Mouse (Mus musculus) embryonic facial prominence, embryonic 11.5 days (tissue): ENCODE measurements at regions not wholly inside any gene's neighbourhood (a gene's known extent, or its start where the extent isn't known, plus 50 kb on each side); places are given as distances from the start of the nearest gene placed in this dataset.
A peak's percentile ranks its signal among the peaks of the same experiment; 100 is the strongest.

Source experiments
- ATAC-seq: fragments of 200-750 bp; cut with Nextera tagmentation; replicated peaks from 2 replicates; pipeline ENCODE4 v1.8.0; 2017; ENCODE audit warnings: low read depth; ENCODE audit not compliant: insufficient number of reproducible peaks, low FRiP score, low TSS enrichment
- DNase-seq: peaks from one replicate; pipeline ENCODE4 v3.0.0-alpha.2; 2015; ENCODE audit warnings: low spot score
- H3K27ac ChIP-seq: fragments of 300-500 bp; sonication (generic); replicated peaks from 2 replicates; pipeline ENCODE4 v1.5.1; 2014; ENCODE audit warnings: mild to moderate bottlenecking, low read depth, low read length, control low read depth
- H3K27me3 ChIP-seq: fragments of 300-500 bp; sonication (generic); 2 replicates; pipeline ENCODE4 v1.6.1; 2014; ENCODE audit warnings: mild to moderate bottlenecking, low read length, moderate library complexity, mixed read lengths; ENCODE audit not compliant: control insufficient read depth, insufficient read depth
- H3K36me3 ChIP-seq: fragments of 300-500 bp; sonication (generic); replicated peaks from 2 replicates; pipeline ENCODE4 v1.6.1; 2014; ENCODE audit warnings: low read depth, mild to moderate bottlenecking, low read length, moderate library complexity, mixed read lengths; ENCODE audit not compliant: control insufficient read depth, insufficient read depth
- H3K4me1 ChIP-seq: fragments of 300-500 bp; sonication (generic); 2 replicates; pipeline ENCODE4 v1.6.1; 2014; ENCODE audit warnings: low read length, mixed read lengths; ENCODE audit not compliant: control insufficient read depth, insufficient read depth
- H3K4me2 ChIP-seq: fragments of 300-500 bp; sonication (generic); 2 replicates; pipeline ENCODE4 v1.6.1; 2014; ENCODE audit warnings: low read depth, mild to moderate bottlenecking, control low read depth, low read length, moderate library complexity
- H3K4me3 ChIP-seq: fragments of 300-500 bp; sonication (generic); 2 replicates; pipeline ENCODE4 v1.5.1; 2014; ENCODE audit warnings: low read depth, low read length, control low read depth
- H3K9ac ChIP-seq: fragments of 300-500 bp; sonication (generic); replicated peaks from 2 replicates; pipeline ENCODE4 v1.6.1; 2014; ENCODE audit warnings: mild to moderate bottlenecking, control low read depth, low read length
- H3K9me3 ChIP-seq: fragments of 300-500 bp; sonication (generic); replicated peaks from 2 replicates; pipeline ENCODE4 v1.6.1; 2016; ENCODE audit warnings: mild to moderate bottlenecking, low read length, inconsistent platforms, mixed read lengths; ENCODE audit not compliant: control insufficient read depth
- WGBS: fragments of 180-500 bp; shearing (Covaris S2); extraction: QIAGEN DNeasy Blood & Tissue Kit; methylation state at CpG from one replicate; pipeline ENCODE4 v1.1.7; 2014; 5-methylcytosine and 5-hydroxymethylcytosine counted together

DNA sequence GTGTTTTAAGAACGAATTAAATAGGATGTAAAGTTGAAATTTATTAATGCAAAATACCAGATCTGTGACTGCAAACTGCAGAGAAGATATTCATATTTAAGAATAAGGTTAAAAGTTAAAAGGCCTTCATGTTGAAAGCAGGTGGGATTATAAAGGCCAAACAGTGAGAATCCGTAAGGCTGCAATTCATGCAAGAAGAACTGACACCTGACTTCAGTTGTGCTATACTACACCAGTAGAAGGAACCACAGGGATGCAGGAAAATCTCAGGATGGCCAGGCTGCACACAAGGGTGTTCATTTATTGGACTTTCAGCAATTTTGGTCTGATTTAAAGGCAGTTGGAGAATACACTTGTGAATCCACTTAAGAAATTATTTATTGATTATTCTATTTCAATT is 147.4 kb upstream of the Cypt12 start:
- H3K36me3 ChIP-seq = no peaks in the 10 kb centered on the region
- DNase-seq (no peak), ATAC-seq (no peak)
- no peaks in the 10 kb centered on the region for H3K9me3 ChIP-seq
- no peaks in the 10 kb centered on the region for H3K4me1 ChIP-seq
- no peak overlapping the region for H3K4me3 ChIP-seq
- H3K9ac ChIP-seq = no peak overlapping the region
- H3K27me3 ChIP-seq = peaks cover 9% of the 10 kb centered on the region
- H3K4me2 ChIP-seq = no peak overlapping the region
- H3K27ac ChIP-seq = no peak overlapping the region
- WGBS = 64% methylated on average over 2 of the region's 2 CpGs

DNA sequence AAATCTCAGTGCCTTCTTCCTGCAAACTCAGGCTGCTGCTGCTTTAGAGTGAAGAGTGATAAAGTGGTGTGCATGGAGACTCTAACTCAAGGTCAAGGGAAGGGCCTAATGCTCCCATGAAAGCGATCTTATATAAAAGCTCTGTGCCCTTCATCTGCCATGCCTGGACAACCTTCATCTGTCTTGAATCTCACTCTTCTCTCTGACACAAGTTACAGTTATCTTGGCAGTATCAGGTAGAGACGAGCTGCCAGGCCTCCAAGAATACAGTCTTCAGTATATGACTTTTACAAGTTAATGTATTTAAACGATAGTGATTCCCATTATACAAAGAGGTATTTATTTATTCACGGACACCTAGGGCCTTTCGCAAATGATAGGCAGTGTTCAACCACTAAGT is 146.7 kb upstream of the Cypt12 start:
- no peaks in the 10 kb centered on the region for H3K4me1 ChIP-seq
- H3K4me3 ChIP-seq = no peak overlapping the region
- peaks cover 3% of the 10 kb centered on the region for H3K27me3 ChIP-seq
- ATAC-seq = no peak
- H3K36me3 ChIP-seq = no peaks in the 10 kb centered on the region
- no peak overlapping the region for H3K9ac ChIP-seq
- no peak overlapping the region for H3K4me2 ChIP-seq
- H3K9me3 ChIP-seq = no peaks in the 10 kb centered on the region
- 80% methylated on average over 5 of the region's 5 CpGs for WGBS
- no peak overlapping the region for H3K27ac ChIP-seq
- DNase-seq = no peak

DNA sequence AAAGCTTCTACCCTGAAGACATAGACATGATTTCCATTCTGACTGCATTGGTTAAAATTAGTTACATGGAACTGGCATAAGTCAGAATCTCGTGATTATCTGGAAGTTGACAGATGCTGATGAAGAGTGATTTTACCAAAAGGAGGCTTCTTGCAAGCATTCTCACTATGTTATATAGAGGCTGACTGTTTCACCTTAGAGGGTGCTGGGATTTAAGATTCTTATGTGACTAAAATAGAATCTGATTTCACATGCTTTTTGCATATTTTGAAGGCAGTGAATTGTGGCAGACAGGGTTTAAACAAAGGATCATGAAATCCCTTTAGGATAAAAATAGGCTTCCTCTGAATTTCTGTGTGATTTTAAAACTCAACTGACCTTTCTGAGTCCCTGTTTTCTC is 143.0 kb upstream of the Cypt12 start:
- no peaks in the 10 kb centered on the region for H3K27me3 ChIP-seq
- no peaks in the 10 kb centered on the region for H3K36me3 ChIP-seq
- WGBS = 64% methylated on average over 1 of the region's 1 CpGs
- H3K27ac ChIP-seq = no peak overlapping the region
- no peaks in the 10 kb centered on the region for H3K4me1 ChIP-seq
- H3K4me3 ChIP-seq = no peak overlapping the region
- ATAC-seq = no peak
- no peak for DNase-seq
- H3K9ac ChIP-seq = no peak overlapping the region
- H3K9me3 ChIP-seq = no peaks in the 10 kb centered on the region
- H3K4me2 ChIP-seq = no peak overlapping the region

DNA sequence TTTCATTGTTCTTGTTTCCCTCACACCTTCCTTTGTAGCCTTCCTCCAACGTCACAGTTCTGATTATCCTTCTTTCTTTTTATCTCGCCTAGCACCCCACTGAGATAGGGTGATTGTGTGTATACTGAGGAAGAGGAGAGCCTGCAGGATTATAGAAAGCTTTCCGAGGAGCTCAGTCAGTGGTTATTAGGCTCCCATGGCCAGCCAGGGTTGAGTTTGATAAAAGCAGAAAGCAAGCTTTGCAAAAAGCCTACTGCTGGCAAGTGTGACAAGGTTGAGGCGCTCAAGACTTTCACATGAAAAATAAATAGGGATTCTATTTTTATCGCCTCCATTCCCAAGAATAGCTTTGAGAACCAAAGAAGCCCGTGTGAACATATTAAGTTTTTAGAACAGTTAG is 136.9 kb upstream of the Cypt12 start:
- Histone ChIP-seq H3K4me2 (no peak overlapping the region), H3K27ac (no peak overlapping the region), H3K9me3 (no peaks in the 10 kb centered on the region), H3K4me1 (no peaks in the 10 kb centered on the region), H3K4me3 (no peak overlapping the region), H3K27me3 (no peaks in the 10 kb centered on the region), H3K9ac (no peak overlapping the region), H3K36me3 (no peaks in the 10 kb centered on the region)
- 59% methylated on average over 6 of the region's 6 CpGs for WGBS
- ATAC-seq (no peak), DNase-seq (no peak)

DNA sequence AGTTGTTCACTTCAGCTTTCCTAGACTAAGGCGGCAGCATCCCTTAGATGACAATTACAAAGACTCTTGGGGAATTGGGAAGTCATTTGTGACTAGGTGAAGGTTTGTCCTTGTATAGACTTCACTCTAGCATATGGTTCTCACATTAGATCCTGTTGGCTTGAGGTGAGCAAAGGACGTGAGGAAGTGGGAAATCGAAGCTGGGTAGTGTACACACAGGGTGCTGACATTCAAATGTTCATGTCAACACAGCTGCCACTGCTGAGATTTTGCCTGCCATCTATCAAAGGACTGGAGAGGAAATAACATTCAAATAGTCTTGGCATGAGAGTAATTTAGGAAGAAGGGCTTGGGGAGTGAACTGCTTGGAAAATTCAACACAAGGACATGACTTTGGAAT is 124.0 kb upstream of the Cypt12 start:
- H3K27me3 ChIP-seq = no peaks in the 10 kb centered on the region
- no peak overlapping the region for H3K4me3 ChIP-seq
- no peak overlapping the region for H3K27ac ChIP-seq
- WGBS = 61% methylated on average over 3 of the region's 3 CpGs
- no peaks in the 10 kb centered on the region for H3K9me3 ChIP-seq
- no peaks in the 10 kb centered on the region for H3K36me3 ChIP-seq
- no peaks in the 10 kb centered on the region for H3K4me1 ChIP-seq
- no peak overlapping the region for H3K9ac ChIP-seq
- ATAC-seq (no peak), DNase-seq (no peak)
- no peak overlapping the region for H3K4me2 ChIP-seq

DNA sequence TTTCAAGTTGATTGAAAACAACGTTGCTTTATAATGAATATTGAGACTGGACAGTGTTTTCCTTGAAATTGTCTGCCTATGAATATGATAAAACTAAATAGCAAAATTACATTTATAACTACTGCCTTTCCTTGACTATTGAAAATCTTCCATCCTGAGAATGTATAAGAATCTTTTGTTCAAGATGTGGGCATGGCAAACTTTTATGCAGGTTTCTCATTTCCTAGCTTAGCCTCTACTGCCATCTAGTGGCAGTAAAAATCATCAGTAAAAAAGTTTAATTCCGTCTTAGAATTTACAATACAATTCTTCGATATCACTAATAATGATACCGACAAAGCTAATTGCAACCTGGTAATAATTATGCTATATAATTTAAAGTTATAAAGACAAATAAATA is 123.5 kb upstream of the Cypt12 start:
- 50% methylated on average over 4 of the region's 4 CpGs for WGBS
- ATAC-seq (no peak), DNase-seq (peak; percentile 64)
- Histone ChIP-seq H3K9me3 (no peaks in the 10 kb centered on the region), H3K27me3 (no peaks in the 10 kb centered on the region), H3K27ac (no peak overlapping the region), H3K9ac (no peak overlapping the region), H3K36me3 (no peaks in the 10 kb centered on the region), H3K4me2 (no peak overlapping the region), H3K4me3 (no peak overlapping the region), H3K4me1 (no peaks in the 10 kb centered on the region)

DNA sequence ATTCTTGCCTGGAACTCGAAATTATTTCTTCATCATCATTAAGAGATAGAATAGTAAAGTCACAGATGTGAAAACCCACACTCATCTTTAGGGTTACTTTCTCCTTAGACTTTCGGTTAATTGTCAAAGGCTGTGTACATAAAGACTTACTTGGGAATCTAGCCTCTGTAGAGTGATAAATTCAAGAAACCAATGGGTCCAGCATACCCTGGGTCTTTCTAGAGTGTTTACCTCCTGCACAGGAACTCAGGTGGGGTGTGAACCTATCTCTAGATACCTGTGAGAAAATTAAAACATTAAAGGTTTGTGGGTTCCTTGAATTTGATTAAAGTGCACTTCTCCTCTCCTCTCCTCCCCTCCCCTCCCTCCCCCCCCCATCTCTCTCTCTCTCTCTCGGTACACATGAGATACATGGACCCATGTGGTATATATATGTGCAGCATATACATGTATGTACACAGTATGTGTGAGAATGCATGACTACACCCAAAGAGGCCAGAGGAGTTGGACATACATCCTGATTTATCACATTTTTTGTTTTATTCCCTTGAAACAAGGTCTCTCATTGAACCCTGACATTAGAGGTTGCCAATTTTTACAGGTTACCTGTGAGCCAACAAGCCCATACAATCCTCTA is 122.8 kb upstream of the Cypt12 start:
- Histone ChIP-seq H3K4me2 (no peak overlapping the region), H3K4me3 (no peak overlapping the region), H3K27ac (no peak overlapping the region), H3K27me3 (no peaks in the 10 kb centered on the region), H3K9ac (no peak overlapping the region), H3K4me1 (no peaks in the 10 kb centered on the region), H3K36me3 (no peaks in the 10 kb centered on the region), H3K9me3 (no peaks in the 10 kb centered on the region)
- no peak for ATAC-seq
- 66% methylated on average over 3 of the region's 3 CpGs for WGBS
- no peak for DNase-seq

DNA sequence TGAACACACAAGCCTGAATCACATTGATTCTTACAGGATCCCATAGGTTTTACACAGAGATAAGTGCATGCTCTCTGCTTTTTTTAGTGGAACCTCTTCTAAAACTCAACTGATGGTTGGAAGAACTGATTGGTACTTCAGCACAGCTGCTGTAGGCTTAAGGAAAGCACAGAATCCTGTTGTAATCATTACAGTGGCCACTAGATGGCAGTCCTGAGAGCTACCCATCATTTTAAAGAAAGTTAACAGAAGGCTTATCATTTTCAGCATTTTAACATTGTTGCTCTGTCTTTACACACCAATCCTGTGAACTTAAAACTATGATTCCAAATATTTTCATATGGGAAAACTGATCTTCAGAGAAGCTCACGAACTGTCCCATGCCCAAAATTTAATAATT is 113.5 kb upstream of the Cypt12 start:
- no peak overlapping the region for H3K27ac ChIP-seq
- ATAC-seq (no peak), DNase-seq (peak; percentile 71)
- H3K27me3 ChIP-seq = no peaks in the 10 kb centered on the region
- H3K4me3 ChIP-seq = no peak overlapping the region
- no peaks in the 10 kb centered on the region for H3K4me1 ChIP-seq
- WGBS = 21% methylated on average over 1 of the region's 1 CpGs
- H3K4me2 ChIP-seq = no peak overlapping the region
- no peaks in the 10 kb centered on the region for H3K9me3 ChIP-seq
- no peaks in the 10 kb centered on the region for H3K36me3 ChIP-seq
- H3K9ac ChIP-seq = no peak overlapping the region
